Mouse (Mus musculus): ENCODE measurements around the gene 2310034G01Rik.
A peak's percentile ranks its signal among the peaks of the same experiment; 100 is the strongest.

2310034G01Rik gene

GRCm38 (mm10) chr19:46328081-46329030 lies 21.7 kb downstream of the 2310034G01Rik start, which contains the start of gene Fbxl15:
Gene Fbxl15, plus strand, starts transcription at chr19:46328184.
- DNase-seq (ENCODE audit: low read depth in 2 of 2, low spot score in 2 of 2): peak; percentile 84 to 86

- DNase-seq (ENCODE audit: low read depth in 2 of 2, low spot score in 2 of 2): no peak
Observed at GRCm38 (mm10) chr19:46327531-46328064, 22.5 kb downstream of the 2310034G01Rik start.

- no peak for DNase-seq (ENCODE audit: low read depth in 2 of 2, low spot score in 2 of 2)
Observed at GRCm38 (mm10) chr19:46326756-46327305, 23.3 kb downstream of the 2310034G01Rik start, which contains the start of gene Psd. Gene Psd, minus strand, starts transcription at chr19:46327156.

GRCm38 (mm10) chr19:46326019-46326755 lies 23.9 kb downstream of the 2310034G01Rik start:
- DNase-seq (ENCODE audit: low read depth in 2 of 2, low spot score in 2 of 2): no peak

GRCm38 (mm10) chr19:46324918-46325317 lies 25.2 kb downstream of the 2310034G01Rik start:
- DNase-seq (ENCODE audit: low read depth in 2 of 2, low spot score in 2 of 2): no peak

GRCm38 (mm10) chr19:46324366-46324765 lies 25.7 kb downstream of the 2310034G01Rik start:
- DNase-seq (ENCODE audit: low read depth in 2 of 2, low spot score in 2 of 2): no peak

GRCm38 (mm10) chr19:46323716-46324115 lies 26.4 kb downstream of the 2310034G01Rik start:
- no peak for DNase-seq (ENCODE audit: low read depth in 2 of 2, low spot score in 2 of 2)

- no peak for DNase-seq (ENCODE audit: low read depth in 2 of 2, low spot score in 2 of 2)
Observed at GRCm38 (mm10) chr19:46322996-46323572, 27.0 kb downstream of the 2310034G01Rik start.

- DNase-seq (ENCODE audit: low read depth in 2 of 2, low spot score in 2 of 2): no peak
Observed at GRCm38 (mm10) chr19:46322144-46322995, 27.7 kb downstream of the 2310034G01Rik start.

GRCm38 (mm10) chr19:46321101-46321943 lies 28.8 kb downstream of the 2310034G01Rik start:
- DNase-seq (ENCODE audit: low read depth in 2 of 2, low spot score in 2 of 2): no peak

- DNase-seq (ENCODE audit: low read depth in 2 of 2, low spot score in 2 of 2): no peak
Observed at GRCm38 (mm10) chr19:46320076-46320785, 29.9 kb downstream of the 2310034G01Rik start.

GRCm38 (mm10) chr19:46318586-46319378 lies 31.3 kb downstream of the 2310034G01Rik start:
- DNase-seq (ENCODE audit: low read depth in 2 of 2, low spot score in 2 of 2): no peak

- DNase-seq (ENCODE audit: low read depth in 2 of 2, low spot score in 2 of 2): no peak
Observed at GRCm38 (mm10) chr19:46318031-46318471, 32.1 kb downstream of the 2310034G01Rik start.

- DNase-seq (ENCODE audit: low read depth in 2 of 2, low spot score in 2 of 2): no peak
Observed at GRCm38 (mm10) chr19:46317546-46317885, 32.6 kb downstream of the 2310034G01Rik start.

GRCm38 (mm10) chr19:46316846-46317545 lies 33.1 kb downstream of the 2310034G01Rik start:
- no peak for DNase-seq (ENCODE audit: low read depth in 2 of 2, low spot score in 2 of 2)

- no peak for DNase-seq (ENCODE audit: low read depth in 2 of 2, low spot score in 2 of 2)
Observed at GRCm38 (mm10) chr19:46315752-46316610, 34.1 kb downstream of the 2310034G01Rik start.
